Mouse (Mus musculus) adipocyte (in vitro differentiated cells): Measurements from ENCODE around the gene H2-M5.
"Not testable (repeated sequence)": the region's sequence is repeated elsewhere in the genome, so short reads cannot be mapped to it uniquely, and the experiment has no call there.

ENCODE experiments used
- DNase-seq: peaks from one replicate; pipeline ENCODE4 v3.0.0-alpha.2; 2016; ENCODE audit warnings: low spot score

Gene H2-M5

DNA sequence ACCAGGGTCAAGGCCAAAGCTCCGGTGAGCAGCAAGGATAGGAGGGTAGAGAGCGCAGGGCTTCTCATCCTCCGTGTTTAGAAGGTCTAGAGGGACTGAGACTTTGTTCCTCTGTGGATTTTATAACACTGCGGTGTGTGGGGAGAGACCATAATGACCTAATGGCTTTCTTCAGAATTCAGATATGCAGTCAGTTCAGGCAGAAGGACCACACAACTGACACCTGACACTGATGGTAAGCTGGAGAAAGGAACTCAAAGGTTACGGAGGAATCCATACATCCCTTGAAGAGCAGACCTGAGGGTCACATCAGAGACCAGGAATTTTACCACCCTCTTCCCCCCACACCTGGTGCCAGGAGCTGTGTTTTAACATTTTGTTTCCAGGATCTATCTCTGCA lies at the start of gene H2-M5:
H2-M5 (minus strand) TSS at position 101 of the 400 bp plus-strand sequence.
- no peak for DNase-seq

DNA sequence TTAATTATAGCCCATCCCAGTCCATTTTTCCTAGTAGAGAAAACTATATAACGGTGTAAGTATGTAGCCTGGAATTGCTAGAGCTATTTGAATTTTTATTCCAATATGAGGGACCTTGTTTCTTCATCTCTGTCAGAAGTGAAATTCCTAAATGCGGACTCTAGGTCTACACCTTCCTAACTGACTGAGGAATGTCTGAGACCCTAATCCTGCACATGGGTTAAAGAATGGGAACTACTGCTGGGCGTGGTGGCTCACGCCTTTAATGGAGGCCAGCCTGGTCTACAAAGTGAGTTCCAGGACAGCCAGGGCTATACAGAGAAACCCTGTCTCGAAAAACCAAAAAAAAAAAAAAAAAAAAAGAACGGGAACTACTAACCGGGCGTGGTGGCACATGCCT lies 39.8 kb upstream of the H2-M5 start:
- DNase-seq: no peak

DNA sequence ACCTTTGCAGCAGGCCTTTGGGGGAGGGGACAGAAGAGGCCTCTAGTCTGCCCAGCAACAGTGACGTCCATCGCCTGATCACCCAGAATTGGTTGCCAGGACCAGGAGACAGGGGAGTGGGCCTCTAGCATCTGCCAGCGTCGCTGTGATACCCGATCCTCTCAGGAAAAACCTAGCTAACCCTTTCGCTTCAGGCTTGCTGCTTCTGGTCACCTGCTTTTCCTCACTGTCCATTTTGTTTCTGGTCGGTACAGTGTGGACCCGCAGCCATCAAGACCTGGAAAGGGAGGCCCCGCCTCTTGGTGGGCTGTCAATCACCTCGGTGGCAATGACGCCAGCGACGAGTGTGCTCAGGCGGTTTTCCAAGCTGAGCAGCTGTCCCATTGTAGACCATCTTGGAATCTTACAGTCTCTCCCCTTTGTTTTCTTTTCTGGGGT lies 39.4 kb upstream of the H2-M5 start:
- DNase-seq: peak; percentile 96

DNA sequence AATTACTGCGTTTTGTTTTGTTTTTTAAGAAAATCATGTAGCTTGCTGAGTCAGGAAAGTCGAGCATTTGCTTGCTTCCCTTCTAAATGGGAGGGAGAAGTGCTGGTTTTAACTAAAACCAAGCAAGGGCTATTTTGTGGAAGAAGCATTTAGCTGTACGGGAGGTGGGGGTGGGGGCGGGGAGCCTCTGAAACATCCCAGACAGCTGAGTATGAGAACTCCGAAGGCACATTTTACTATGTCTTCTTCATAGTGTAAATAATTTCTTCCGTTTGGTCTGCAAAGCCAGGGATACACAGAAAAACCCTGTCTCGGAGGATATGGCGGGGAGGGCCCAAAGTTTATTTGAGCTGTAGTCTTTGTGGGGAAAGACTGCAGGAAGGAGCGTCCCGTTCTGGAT lies 38.9 kb upstream of the H2-M5 start:
- DNase-seq: no peak

DNA sequence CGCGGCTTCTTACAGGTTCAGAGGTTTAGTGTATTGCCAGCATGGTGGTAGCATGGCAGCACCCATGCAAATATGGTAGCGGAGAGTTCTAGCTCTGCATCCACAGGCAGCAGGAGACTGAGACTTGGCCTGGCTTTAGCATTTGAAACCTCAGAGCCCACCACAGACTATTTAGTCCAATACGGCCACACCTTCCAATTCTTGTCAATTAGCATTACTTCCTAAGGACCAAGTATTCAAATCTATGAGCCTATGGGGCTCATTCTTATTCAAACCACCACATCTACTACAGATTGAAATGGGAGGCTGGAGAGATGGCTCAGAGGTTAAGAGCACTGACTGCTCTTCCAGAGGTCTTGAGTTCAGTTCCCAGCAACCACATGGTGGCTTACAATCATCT lies 38.1 kb upstream of the H2-M5 start:
- DNase-seq: no peak

DNA sequence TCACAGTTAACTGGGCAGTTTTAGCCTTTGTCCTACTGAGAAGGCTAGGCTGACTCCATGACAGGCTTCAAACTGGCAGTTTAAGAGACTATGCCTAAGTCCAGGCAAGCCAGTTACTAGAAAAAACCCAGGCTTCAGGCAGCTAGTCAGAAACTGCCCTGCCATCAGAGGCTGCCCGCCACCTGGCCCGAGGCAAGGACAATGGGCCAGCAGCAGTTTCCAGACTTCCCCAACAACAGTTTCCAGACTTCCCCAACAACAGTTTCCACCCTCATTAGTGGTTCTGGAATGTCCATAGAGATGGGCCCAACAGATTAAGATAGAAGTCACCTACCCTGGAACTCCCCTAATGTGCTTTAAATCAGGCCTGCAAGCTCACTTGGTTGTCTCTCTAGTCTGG lies 37.1 kb upstream of the H2-M5 start:
- DNase-seq: no peak

DNA sequence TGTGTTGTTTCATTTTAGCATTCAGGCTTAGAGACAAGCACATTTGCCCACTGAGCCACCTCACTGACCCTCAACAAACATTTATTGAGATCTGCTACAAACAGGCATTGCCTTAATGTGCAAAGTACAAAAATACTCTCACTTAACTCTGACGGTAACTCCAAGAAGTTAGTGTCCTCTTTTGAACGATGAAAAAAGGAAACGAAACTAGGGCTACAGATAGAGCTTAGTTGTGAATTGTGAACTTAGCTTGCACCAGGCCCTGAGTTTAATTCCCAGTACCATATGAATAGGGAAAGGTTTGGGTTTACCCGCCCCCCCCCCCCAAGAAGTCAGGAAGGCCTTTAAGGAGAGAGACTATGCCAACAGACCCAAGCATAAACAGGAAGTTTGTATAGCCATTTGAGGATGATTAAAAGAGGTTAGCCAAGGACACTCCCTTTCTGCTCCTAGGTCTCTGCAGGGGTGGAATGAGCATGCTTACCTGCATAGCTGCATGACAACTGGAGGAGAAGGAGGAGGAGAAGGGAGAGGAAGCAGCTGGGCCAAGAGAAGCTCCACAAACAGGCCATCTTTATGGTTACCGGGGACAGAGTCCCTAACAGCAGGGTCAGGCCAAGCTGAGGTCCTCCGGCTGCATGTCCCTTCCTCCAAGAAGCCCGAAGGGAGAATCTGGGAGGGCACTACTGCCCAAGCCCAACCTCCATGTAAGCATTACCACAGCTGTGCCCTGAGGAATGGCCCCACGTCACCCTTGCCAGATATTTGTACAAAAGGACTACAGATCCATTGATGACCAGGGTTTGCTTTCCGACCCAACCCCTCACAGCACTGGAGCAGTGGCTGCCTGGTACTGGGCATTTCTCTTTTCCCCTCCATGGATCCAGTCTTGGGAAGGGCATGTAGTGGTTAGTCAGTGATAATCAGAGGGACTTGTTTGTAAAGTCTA lies 33.6 kb upstream of the H2-M5 start, which contains the start of gene Mog:
Mog (minus strand) TSS at position 771 of the 949 bp plus-strand sequence.
- no peak for DNase-seq

DNA sequence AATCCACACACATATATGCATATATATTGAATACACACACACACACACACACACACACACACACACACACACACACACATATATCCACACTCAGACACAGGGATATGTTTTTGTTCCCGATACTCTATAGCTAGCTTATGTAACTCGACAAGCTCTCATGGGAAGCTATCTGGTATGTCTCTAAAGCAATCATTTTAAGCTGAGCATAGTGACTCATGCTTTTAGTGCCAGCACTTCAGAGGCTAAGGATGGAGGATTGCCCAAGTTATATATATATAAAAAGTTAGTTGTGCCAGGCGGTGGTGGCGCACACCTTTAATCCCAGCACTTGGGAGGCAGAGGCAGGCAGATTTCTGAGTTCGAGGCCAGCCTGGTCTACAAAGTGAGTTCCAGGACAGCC lies 29.9 kb upstream of the H2-M5 start:
- DNase-seq: not testable (repeated sequence)

DNA sequence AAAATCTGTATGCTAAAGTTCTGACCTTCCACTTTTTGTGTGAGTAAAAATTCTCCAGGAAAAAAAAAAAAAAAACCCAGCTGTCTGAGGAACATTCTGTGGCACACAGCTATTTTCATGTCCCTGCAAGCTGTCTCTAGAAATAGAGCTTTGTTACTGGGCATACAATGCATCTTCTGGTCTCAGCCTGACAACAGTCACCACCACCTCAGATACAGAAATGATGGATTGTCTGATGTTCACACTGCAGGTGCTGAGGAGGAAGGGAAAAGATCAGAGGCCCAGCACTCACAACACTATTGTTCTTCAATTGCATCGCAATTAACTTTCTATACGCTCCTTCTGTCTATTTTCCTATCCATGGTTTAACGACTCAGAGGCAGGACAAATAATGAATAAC lies 29.0 kb upstream of the H2-M5 start:
- no peak for DNase-seq

DNA sequence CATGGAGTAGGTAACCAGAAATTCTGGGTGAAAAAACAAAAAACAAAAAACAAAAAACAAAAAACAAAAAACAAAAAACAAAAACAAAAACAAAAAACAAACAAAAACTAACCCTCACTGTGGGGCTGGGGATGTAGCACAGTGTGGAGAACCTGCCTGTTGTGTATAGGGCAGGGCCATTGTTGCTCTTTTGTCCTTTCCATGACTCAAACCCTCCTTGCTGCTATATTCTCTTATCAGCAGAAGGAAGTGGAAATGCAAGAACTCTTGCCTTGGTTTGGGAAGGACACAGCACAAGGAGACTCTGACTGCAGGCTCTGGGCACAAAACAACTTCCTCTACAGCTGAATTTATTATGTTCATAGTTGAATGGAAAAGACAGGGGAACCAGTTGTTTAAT lies 27.0 kb upstream of the H2-M5 start:
- no peak for DNase-seq

DNA sequence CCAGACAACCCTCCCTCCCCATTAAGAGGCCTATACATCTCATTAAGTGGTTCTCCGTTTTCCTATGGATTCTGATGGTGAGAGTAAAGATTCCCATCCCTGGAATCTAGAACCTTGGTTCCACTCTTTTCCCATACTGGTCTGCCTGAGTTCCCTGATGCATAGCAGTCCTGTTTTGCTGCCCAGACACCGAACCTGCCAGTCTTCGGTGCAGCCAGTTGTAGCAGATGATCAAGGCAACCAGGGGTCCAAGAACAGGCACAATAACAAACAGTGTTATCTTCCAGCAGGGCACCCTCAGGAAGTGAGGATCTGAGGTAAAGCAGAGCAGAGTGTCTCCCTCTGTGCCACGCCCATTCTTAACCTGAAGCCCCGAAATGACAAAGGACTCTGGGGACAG lies 22.8 kb upstream of the H2-M5 start:
- DNase-seq: no peak

DNA sequence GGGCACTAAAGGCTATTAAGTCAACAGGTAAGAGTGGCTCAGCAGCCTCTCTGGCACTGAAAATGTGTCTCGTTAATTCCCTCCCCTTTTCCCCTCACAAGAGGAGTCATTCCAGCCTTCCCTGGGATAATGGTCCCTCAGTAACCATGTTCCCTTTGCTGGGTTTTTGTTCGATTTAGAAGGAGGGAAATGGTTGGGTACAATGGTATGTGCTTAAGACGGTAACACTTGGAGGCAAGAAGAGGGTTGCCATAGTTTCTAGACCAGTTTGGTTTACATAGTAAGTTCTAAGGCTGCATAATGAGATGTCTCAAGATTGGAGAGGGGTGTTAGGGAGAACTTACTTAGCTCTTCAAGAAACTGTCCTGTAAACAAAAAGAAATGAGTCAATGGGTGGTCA lies 22.4 kb upstream of the H2-M5 start:
- DNase-seq: no peak

DNA sequence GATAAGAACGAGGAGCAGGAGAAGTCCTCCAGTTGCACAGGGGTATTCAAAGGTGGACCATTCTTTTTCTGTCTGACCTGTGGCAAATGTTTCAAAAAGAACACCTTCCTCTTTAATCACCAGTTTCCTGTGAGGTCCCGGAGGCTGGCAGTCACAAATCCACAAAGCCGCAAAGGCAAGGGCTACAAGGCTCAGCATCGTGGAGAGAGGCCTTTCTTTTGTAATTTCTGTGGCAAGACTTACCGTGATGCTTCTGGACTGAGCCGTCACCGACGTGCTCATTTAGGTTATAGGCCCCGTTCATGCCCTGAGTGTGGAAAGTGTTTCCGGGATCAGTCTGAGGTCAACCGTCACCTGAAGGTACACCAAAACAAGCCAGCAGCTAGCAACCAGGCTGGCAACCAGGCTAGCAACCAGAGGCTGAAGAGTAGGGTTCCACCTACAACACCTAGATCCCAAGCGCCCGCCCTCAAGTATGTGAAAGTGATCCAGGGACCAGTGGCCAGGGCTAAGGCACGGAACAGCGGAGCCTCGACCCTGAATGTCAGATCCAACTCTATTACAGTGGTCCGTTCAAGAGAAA lies 20.2 kb upstream of the H2-M5 start:
- DNase-seq: no peak

DNA sequence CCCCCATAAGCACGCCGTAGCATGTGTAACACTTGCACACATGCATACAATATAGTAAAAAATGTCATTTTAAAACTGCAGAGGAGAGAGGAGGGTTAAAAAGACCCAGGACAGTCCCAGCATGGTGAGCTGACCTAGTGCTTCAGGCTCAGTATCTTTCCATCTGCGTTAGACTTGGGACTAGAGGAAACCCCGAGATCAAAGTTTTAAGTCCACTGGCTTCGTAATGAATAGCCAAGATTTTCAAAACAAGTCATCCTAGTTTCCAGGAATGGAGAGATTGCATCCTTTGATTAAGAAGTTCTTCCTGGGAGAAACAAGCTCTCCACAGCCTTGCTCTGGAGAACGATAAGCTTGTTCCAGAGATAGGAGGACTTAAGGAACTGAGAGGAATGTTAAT lies 18.8 kb upstream of the H2-M5 start:
- no peak for DNase-seq

DNA sequence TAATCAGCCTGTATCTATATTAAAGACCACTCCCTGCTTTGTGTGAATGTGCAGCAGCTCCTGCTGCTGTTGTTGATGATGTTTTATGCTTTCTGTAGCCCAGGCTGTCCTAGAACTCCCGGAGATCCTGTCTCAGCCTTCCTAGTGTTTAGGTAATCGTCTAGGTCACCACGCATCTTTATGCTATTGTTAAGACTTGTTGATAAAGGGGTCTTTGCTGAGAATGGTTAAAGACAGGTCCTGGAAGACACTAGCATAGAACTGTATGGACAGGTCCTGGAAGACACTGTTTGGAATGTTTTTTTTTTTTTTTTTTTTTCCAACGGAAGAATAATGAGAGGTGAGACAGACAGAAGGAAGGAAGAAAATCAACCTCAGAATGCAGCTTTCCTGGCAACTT lies 14.0 kb upstream of the H2-M5 start:
- no peak for DNase-seq

DNA sequence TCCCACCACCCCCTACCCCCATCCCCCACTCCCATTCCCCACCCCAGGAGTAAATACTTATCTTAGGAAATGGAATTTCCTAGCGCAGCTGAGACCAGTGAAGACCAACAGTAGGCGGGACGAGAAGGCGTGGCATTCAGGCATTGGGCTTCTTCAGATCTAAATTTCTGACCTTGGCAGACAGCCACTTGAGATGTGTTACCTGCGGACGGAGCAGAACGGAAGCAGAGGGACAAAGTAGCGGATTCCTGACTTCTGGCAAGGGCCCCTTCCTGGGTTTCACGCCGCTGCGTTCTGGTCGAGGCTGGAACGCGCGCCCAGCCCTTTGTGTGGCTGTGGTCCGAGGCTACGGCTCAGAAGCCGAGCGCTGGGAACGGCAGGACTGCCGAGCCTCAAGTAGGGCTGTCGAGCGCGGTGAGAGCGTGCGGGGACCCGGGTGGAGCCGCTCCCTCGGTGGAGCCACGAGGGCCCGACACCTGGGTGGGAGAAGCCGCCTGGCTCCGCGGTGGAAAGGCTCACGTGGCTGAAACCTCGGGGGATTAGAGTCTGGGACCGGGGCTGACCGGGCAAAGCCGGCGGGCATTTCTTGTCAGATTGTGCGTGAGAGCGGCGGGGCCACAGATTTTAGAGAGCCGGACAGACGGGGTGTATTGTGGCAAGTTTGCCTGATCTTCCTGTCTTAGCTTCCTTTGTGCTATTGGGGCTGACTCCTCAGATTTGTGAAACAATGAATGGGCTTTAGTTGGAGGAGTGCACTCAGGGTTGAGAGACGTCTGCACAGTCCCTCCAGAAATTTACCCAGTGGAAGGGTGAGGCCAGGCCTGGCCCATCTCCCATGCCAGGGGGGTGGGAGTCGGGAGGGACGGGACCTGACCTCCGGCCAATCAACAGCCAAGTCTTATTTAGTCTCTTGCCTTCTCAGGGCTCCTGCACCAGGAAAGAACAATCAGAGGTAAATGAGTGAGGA lies 13.3 kb upstream of the H2-M5 start:
- peak; percentile 43 for DNase-seq

DNA sequence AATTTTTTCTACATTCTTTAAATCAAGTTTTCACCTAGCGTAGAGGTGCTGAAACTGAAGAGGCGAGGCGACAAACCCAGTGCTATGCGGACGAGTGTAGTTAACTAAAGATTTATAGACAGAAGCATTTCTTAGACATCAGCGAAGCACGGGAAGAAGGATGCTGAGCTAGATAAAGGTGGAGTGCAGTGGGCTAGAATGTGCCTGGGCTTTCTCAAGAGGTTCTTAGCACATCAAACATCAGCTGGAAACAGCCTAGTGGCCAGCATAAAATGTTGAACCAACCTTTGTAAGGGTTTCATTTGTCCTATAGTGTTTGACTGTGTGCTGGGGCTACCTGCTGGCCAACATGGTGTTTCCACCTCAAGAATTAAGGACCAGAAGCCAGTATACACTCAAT lies 11.5 kb upstream of the H2-M5 start, which contains the start of gene Zfp57:
Zfp57 (plus strand) TSS at position 301 of the 400 bp plus-strand sequence.
- no peak for DNase-seq

DNA sequence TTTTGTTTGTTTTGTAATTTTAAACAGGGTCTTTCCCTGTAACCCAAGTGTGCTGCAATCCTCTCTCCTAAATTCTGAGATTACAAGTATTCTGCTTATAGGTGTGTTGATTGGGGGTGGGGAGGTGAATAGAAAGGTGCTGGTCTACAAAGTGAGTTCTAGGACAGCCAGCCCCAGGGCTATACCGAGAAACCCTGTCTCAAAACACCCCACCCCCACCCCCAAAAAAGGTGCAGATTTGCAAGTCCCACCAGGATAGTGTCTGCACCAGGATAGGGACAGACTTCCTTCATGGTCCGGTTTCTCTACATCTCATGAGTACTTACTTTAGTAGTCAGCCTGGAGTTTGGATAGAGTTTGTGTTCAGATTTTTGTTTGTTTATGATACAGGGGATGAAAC lies 9.1 kb upstream of the H2-M5 start:
- DNase-seq: no peak

DNA sequence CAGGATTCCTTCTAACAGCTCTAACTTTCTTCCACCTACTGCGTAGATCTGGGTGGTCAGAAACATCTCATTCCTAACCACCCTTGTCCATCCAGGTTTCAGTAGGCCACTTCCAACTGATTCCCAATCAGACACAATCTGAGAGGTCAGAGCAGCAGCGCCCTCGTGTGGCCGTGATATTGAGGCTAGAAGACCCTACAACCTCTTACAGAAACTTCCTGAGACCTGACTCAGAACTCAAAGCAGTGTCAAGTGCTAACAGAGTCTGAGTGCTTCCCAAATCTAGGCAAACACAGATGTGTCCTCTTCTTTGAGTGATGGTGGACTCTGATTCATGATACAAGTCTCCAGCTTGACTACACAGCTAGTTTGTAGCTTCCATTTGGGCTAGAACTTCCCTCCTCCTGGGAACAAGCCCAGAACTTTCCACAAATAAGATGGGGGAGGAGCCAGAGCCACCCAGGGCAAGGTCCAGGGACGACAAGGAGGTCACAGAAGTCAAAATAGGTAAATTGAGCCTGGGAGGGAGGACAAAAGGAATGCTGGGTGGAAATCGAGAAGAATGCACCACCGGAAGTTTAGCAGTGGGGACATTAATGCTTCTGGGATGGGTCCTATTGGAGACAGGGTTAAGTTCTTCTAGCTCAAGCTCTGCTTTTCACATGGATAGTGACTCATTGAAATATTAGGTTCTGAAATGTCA lies 7.8 kb upstream of the H2-M5 start:
- DNase-seq: peak; percentile 74

DNA sequence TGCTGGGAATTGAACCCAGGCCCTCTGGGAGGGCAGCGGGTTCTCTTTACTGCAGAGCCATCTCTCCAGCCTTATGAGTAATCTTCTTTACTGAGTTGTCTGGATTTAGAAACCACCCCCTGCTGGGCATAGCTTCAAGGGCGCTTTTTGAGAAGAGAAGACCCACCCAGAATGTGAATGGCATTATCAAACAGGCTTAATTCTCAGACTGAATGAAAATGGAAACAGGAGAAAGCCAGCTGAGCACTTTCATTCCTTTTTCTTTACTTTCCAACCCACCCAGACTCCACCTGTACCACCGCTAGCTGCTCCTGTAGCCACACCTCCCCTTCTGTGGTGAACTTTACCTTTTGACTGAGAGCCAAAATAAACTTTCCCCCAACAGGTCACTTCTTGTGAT lies 6.1 kb upstream of the H2-M5 start:
- no peak for DNase-seq

DNA sequence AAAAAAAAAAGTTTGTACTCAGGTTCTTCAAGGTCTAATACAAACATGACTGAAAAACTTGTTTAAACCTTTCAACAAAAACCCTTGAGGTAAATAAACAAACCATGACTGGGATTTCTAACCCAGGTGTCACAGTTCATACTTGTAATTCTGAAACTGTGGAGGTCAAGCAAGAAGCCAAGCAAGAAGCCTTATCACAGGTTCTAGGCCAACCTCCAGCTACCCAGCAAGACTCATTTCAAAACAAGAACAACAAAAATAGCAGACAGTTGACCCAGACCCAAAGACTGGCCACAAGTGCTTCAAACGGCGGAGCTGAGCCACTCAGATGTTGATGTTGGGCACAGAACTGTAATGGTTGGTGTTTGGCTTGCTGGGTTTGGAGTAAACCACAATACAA lies 5.2 kb upstream of the H2-M5 start:
- DNase-seq: no peak
